Mouse (Mus musculus) heart, embryonic 11.5 days (tissue): ENCODE measurements around the gene Frzb. TPM values are rescaled to one million over a fixed set of nuclear protein-coding genes. Genes with fewer than 3 reads are reported as not detected.
A peak's percentile ranks its signal among the peaks of the same experiment; 100 is the strongest.

Experiments used
- ATAC-seq: fragments of 200-750 bp; cut with Nextera tagmentation; replicated peaks from 2 replicates; pipeline ENCODE4 v1.8.0; 2017; ENCODE audit warnings: moderate library complexity; ENCODE audit not compliant: insufficient number of reproducible peaks, low FRiP score, low TSS enrichment
- H3K27ac ChIP-seq: fragments of 300-500 bp; sonication (generic); 2 replicates; pipeline ENCODE4 v1.5.1; 2014; ENCODE audit warnings: mild to moderate bottlenecking, low read depth, low read length
- H3K27me3 ChIP-seq: fragments of 300-500 bp; sonication (generic); 2 replicates; pipeline ENCODE4 v1.6.1; 2014; ENCODE audit warnings: mild to moderate bottlenecking, low read length, mixed read lengths; ENCODE audit not compliant: control insufficient read depth, insufficient read depth
- H3K36me3 ChIP-seq: fragments of 300-500 bp; sonication (generic); 2 replicates; pipeline ENCODE4 v1.6.1; 2014; ENCODE audit warnings: mild to moderate bottlenecking, low read length, moderate library complexity, mixed read lengths; ENCODE audit not compliant: control insufficient read depth, insufficient read depth
- H3K4me1 ChIP-seq: fragments of 300-500 bp; sonication (generic); 2 replicates; pipeline ENCODE4 v1.6.1; 2014; ENCODE audit warnings: low read length; ENCODE audit not compliant: control insufficient read depth, insufficient read depth
- H3K4me2 ChIP-seq: fragments of 300-500 bp; sonication (generic); 2 replicates; pipeline ENCODE4 v1.6.1; 2014; ENCODE audit warnings: mild to moderate bottlenecking, moderate library complexity
- H3K4me3 ChIP-seq: fragments of 300-500 bp; sonication (generic); 2 replicates; pipeline ENCODE4 v1.5.1; 2014; ENCODE audit warnings: low read depth, low read length
- H3K9ac ChIP-seq: fragments of 300-500 bp; sonication (generic); 2 replicates; pipeline ENCODE4 v1.6.1; 2014; ENCODE audit warnings: mild to moderate bottlenecking, low read depth, low read length, moderate library complexity
- H3K9me3 ChIP-seq: fragments of 300-500 bp; sonication (generic); replicated peaks from 2 replicates; pipeline ENCODE4 v1.6.1; 2016; ENCODE audit warnings: low read length; ENCODE audit not compliant: control insufficient read depth
- WGBS: fragments of 180-500 bp; shearing (Covaris S2); extraction: QIAGEN DNeasy Blood & Tissue Kit; methylation state at CpG from one replicate; pipeline ENCODE4 v1.1.7; 2014; ENCODE audit not compliant: insufficient replicate concordance; 5-methylcytosine and 5-hydroxymethylcytosine counted together
- polyA plus RNA-seq: library from polyadenylated mRNA; unstranded; fragments of >200 nt; fragmentation: Nextera tagmentation; extraction: Ambion mirVana; gene quantifications from 2 replicates; pipeline ENCODE4 v1.2.1, GENCODE M21; 2014

Gene Frzb
- polyA plus RNA-seq, 1 experiment from 2014 or later: 10.1 TPM

GRCm38 (mm10) chr2:80413124-80413523, 34.3 kb downstream of the Frzb start:
- no peak overlapping the region for H3K4me3 ChIP-seq
- no peak for ATAC-seq
- H3K4me2 ChIP-seq: no peak overlapping the region
- H3K27me3 ChIP-seq: no peaks in the 10 kb centered on the region
- no peaks in the 10 kb centered on the region for H3K4me1 ChIP-seq
- no peak overlapping the region for H3K9ac ChIP-seq
- 79% methylated on average over 18 of the region's 18 CpGs for WGBS
- H3K27ac ChIP-seq: no peak overlapping the region
- no peaks in the 10 kb centered on the region for H3K9me3 ChIP-seq
- H3K36me3 ChIP-seq: no peaks in the 10 kb centered on the region

GRCm38 (mm10) chr2:80409893-80410574, 37.4 kb downstream of the Frzb start:
- Histone ChIP-seq H3K4me3 (no peak overlapping the region), H3K27ac (no peak overlapping the region), H3K27me3 (no peaks in the 10 kb centered on the region), H3K4me2 (no peak overlapping the region), H3K9me3 (no peaks in the 10 kb centered on the region), H3K9ac (no peak overlapping the region), H3K36me3 (no peaks in the 10 kb centered on the region), H3K4me1 (no peaks in the 10 kb centered on the region)
- no peak for ATAC-seq
- WGBS: 77% methylated on average over 12 of the region's 12 CpGs

GRCm38 (mm10) chr2:80404770-80405169, 42.7 kb downstream of the Frzb start:
- 45% methylated on average over 5 of the region's 5 CpGs for WGBS
- no peak overlapping the region for H3K9ac ChIP-seq
- no peak overlapping the region for H3K4me2 ChIP-seq
- ATAC-seq: no peak
- no peaks in the 10 kb centered on the region for H3K27me3 ChIP-seq
- no peak overlapping the region for H3K4me3 ChIP-seq
- H3K9me3 ChIP-seq: no peaks in the 10 kb centered on the region
- H3K4me1 ChIP-seq: no peaks in the 10 kb centered on the region
- H3K27ac ChIP-seq: no peak overlapping the region
- H3K36me3 ChIP-seq: no peaks in the 10 kb centered on the region

GRCm38 (mm10) chr2:80398595-80399099, 48.8 kb downstream of the Frzb start:
- H3K27ac ChIP-seq: no peak overlapping the region

GRCm38 (mm10) chr2:80396864-80397263, 50.6 kb downstream of the Frzb start:
- WGBS: 75% methylated on average over 3 of the region's 3 CpGs
- ATAC-seq: no peak
- H3K9ac ChIP-seq: no peak overlapping the region
- H3K4me2 ChIP-seq: no peak overlapping the region
- H3K4me3 ChIP-seq: no peak overlapping the region
- H3K4me1 ChIP-seq: no peaks in the 10 kb centered on the region
- no peaks in the 10 kb centered on the region for H3K9me3 ChIP-seq
- no peaks in the 10 kb centered on the region for H3K27me3 ChIP-seq
- no peaks in the 10 kb centered on the region for H3K36me3 ChIP-seq
- no peak overlapping the region for H3K27ac ChIP-seq

More at GRCm38 (mm10) chr2:80398595-80399099, 48.8 kb downstream of the Frzb start:
- Histone ChIP-seq H3K4me1 (no peaks in the 10 kb centered on the region), H3K9ac (no peak overlapping the region), H3K27me3 (no peaks in the 10 kb centered on the region), H3K4me2 (no peak overlapping the region), H3K36me3 (no peaks in the 10 kb centered on the region), H3K9me3 (no peaks in the 10 kb centered on the region), H3K4me3 (no peak overlapping the region)
- 38% methylated on average over 3 of the region's 3 CpGs for WGBS
- no peak for ATAC-seq

GRCm38 (mm10) chr2:80396057-80396456, 51.4 kb downstream of the Frzb start:
- Histone ChIP-seq H3K9me3 (no peaks in the 10 kb centered on the region), H3K4me3 (no peak overlapping the region), H3K9ac (no peak overlapping the region), H3K36me3 (no peaks in the 10 kb centered on the region), H3K4me2 (no peak overlapping the region), H3K4me1 (no peaks in the 10 kb centered on the region), H3K27ac (no peak overlapping the region), H3K27me3 (no peaks in the 10 kb centered on the region)
- ATAC-seq: no peak
- 54% methylated on average over 7 of the region's 7 CpGs for WGBS

- H3K4me1 ChIP-seq: peaks cover 5% of the 10 kb centered on the region; the same call in 1 of the 2 replicates
- no peaks in the 10 kb centered on the region for H3K9me3 ChIP-seq
- ATAC-seq: no peak
- no peak overlapping the region for H3K4me2 ChIP-seq
- no peaks in the 10 kb centered on the region for H3K36me3 ChIP-seq
- H3K27me3 ChIP-seq: no peaks in the 10 kb centered on the region
- H3K4me3 ChIP-seq: no peak overlapping the region
- H3K27ac ChIP-seq: no peak overlapping the region
- 66% methylated on average over 3 of the region's 3 CpGs for WGBS
- H3K9ac ChIP-seq: no peak overlapping the region
Observed at GRCm38 (mm10) chr2:80388341-80388740, 59.1 kb downstream of the Frzb start.

- peak overlapping the region; percentile 36; the same call in 1 of the 2 replicates for H3K27ac ChIP-seq
- no peaks in the 10 kb centered on the region for H3K36me3 ChIP-seq
- no peaks in the 10 kb centered on the region for H3K27me3 ChIP-seq
- no peak; the same call in 1 of the 2 replicates for ATAC-seq
- no peak overlapping the region for H3K4me3 ChIP-seq
- H3K4me1 ChIP-seq: peaks cover 5% of the 10 kb centered on the region; the same call in 1 of the 2 replicates
- H3K4me2 ChIP-seq: no peak overlapping the region
- no peak overlapping the region for H3K9ac ChIP-seq
- no peaks in the 10 kb centered on the region for H3K9me3 ChIP-seq
- WGBS: 41% methylated on average over 9 of the region's 9 CpGs
Observed at GRCm38 (mm10) chr2:80387668-80388067, 59.8 kb downstream of the Frzb start.

GRCm38 (mm10) chr2:80386255-80386654, 61.2 kb downstream of the Frzb start:
- Histone ChIP-seq H3K4me3 (no peak overlapping the region), H3K9me3 (no peaks in the 10 kb centered on the region), H3K9ac (no peak overlapping the region), H3K27ac (no peak overlapping the region), H3K36me3 (no peaks in the 10 kb centered on the region), H3K4me2 (no peak overlapping the region), H3K4me1 (peaks cover 5% of the 10 kb centered on the region; the same call in 1 of the 2 replicates), H3K27me3 (no peaks in the 10 kb centered on the region)
- WGBS: 89% methylated on average over 2 of the region's 2 CpGs
- ATAC-seq: no peak
